Mouse (Mus musculus): ENCODE data around the gene 2310039H08Rik.

2310039H08Rik gene

GRCm38 (mm10) chr17:46772404-46773277 lies at the start of gene 2310039H08Rik:
Gene 2310039H08Rik, plus strand, starts transcription at chr17:46772635.
- DNase-seq = peak; percentile 83

- DNase-seq = peak; percentile 57
Measured at GRCm38 (mm10) chr17:46724477-46725084, 47.9 kb upstream of the 2310039H08Rik start.

GRCm38 (mm10) chr17:46725273-46725672 lies 47.2 kb upstream of the 2310039H08Rik start:
- DNase-seq = peak; percentile 65

- DNase-seq = peak; percentile 90
Measured at GRCm38 (mm10) chr17:46725731-46726645, 46.4 kb upstream of the 2310039H08Rik start.

- no peak for DNase-seq
Measured at GRCm38 (mm10) chr17:46727271-46727670, 45.2 kb upstream of the 2310039H08Rik start.

- DNase-seq = no peak
Measured at GRCm38 (mm10) chr17:46728021-46728420, 44.4 kb upstream of the 2310039H08Rik start.

- DNase-seq = no peak
Measured at GRCm38 (mm10) chr17:46728496-46728895, 43.9 kb upstream of the 2310039H08Rik start.

GRCm38 (mm10) chr17:46728904-46729318 lies 43.5 kb upstream of the 2310039H08Rik start, which contains the start of gene Gnmt:
Gene Gnmt, minus strand, starts transcription at chr17:46729168.
- peak; percentile 91 for DNase-seq

- DNase-seq = no peak
Measured at GRCm38 (mm10) chr17:46734055-46734454, 38.4 kb upstream of the 2310039H08Rik start.

- DNase-seq = no peak
Measured at GRCm38 (mm10) chr17:46735287-46735686, 37.1 kb upstream of the 2310039H08Rik start.

GRCm38 (mm10) chr17:46736160-46736559 lies 36.3 kb upstream of the 2310039H08Rik start:
- DNase-seq = no peak

GRCm38 (mm10) chr17:46741305-46741704 lies 31.1 kb upstream of the 2310039H08Rik start:
- no peak for DNase-seq

- no peak for DNase-seq
Measured at GRCm38 (mm10) chr17:46742986-46743385, 29.4 kb upstream of the 2310039H08Rik start.

GRCm38 (mm10) chr17:46745506-46745905 lies 26.9 kb upstream of the 2310039H08Rik start:
- no peak for DNase-seq

GRCm38 (mm10) chr17:46747234-46747633 lies 25.2 kb upstream of the 2310039H08Rik start:
- DNase-seq = no peak

- DNase-seq = no peak
Measured at GRCm38 (mm10) chr17:46747806-46748205, 24.6 kb upstream of the 2310039H08Rik start.

- DNase-seq = no peak
Measured at GRCm38 (mm10) chr17:46749282-46749681, 23.2 kb upstream of the 2310039H08Rik start.

- DNase-seq = no peak
Measured at GRCm38 (mm10) chr17:46750580-46750979, 21.9 kb upstream of the 2310039H08Rik start.

GRCm38 (mm10) chr17:46751056-46751793 lies 21.2 kb upstream of the 2310039H08Rik start:
- no peak for DNase-seq

GRCm38 (mm10) chr17:46751794-46752556 lies 20.5 kb upstream of the 2310039H08Rik start, which contains the start of gene Cnpy3:
Gene Cnpy3, minus strand, starts transcription at chr17:46752214.
- peak; percentile 99 for DNase-seq

- no peak for DNase-seq
Measured at GRCm38 (mm10) chr17:46758753-46759152, 13.7 kb upstream of the 2310039H08Rik start.

Measured in cerebellum, adult 11-12 months (tissue).